Mouse (Mus musculus) MEL (cell line): ENCODE measurements around the gene Riok2. TPM values are rescaled to one million over a fixed set of nuclear protein-coding genes. Genes with fewer than 3 reads are reported as not detected.

Experiments
- DNase-seq: peaks from one replicate; pipeline ENCODE4 v3.0.0; 2011; ENCODE audit warnings: low read depth, low spot score
- H3K27ac ChIP-seq: 2 replicates; pipeline ENCODE4 v1.5.1; 2012; ENCODE audit warnings: low read depth, mild to moderate bottlenecking, control low read depth, low read length, moderate library complexity; ENCODE audit not compliant: control insufficient read depth
- H3K27me3 ChIP-seq, 2 experiments: fragments of 150-350 bp in 1 of 2; sonication (generic) in 1 of 2; 2 replicates each; pipeline ENCODE4 v1.6.1; 2012; ENCODE audit warnings: low read length in 2 of 2, mild to moderate bottlenecking in 2 of 2, improper control_type of control experiment in 1 of 2, moderate library complexity in 1 of 2; ENCODE audit not compliant: insufficient read depth in 2 of 2, control insufficient read depth in 1 of 2
- H3K36me3 ChIP-seq, 2 experiments: 2 replicates each; pipeline ENCODE4 v1.6.1; 2012 to 2014; ENCODE audit warnings: low read length in 2 of 2, improper control_type of control experiment in 1 of 2, inconsistent platforms in 1 of 2, mild to moderate bottlenecking in 1 of 2; ENCODE audit not compliant: insufficient read depth in 2 of 2, control insufficient read depth in 1 of 2
- H3K4me1 ChIP-seq, 2 experiments: fragments of 150-350 bp in 1 of 2; sonication (generic) in 1 of 2; 2 replicates each; pipeline ENCODE4 v1.6.1; 2012; ENCODE audit warnings: low read length in 2 of 2, improper control_type of control experiment in 1 of 2, mild to moderate bottlenecking in 1 of 2; ENCODE audit not compliant: insufficient read depth in 2 of 2, control insufficient read depth in 1 of 2
- H3K4me3 ChIP-seq, 2 experiments: fragments of 150-350 bp in 1 of 2; sonication (generic) in 1 of 2; 2 replicates each; pipeline ENCODE4 v1.5.1; 2012; ENCODE audit warnings: low read depth in 2 of 2, low read length in 2 of 2, mild to moderate bottlenecking in 2 of 2, moderate library complexity in 2 of 2, control low read depth in 1 of 2, improper control_type of control experiment in 1 of 2; ENCODE audit not compliant: control insufficient read depth in 1 of 2, insufficient read depth in 1 of 2
- H3K79me2 ChIP-seq: 2 replicates; pipeline ENCODE4 v1.6.1; 2012; ENCODE audit warnings: mild to moderate bottlenecking, low read length, moderate library complexity; ENCODE audit not compliant: control insufficient read depth, poor library complexity, insufficient read depth
- H3K9ac ChIP-seq: 2 replicates; pipeline ENCODE4 v1.6.1; 2012; ENCODE audit warnings: low read depth, mild to moderate bottlenecking, control low read depth, low read length, moderate library complexity; ENCODE audit not compliant: control insufficient read depth, poor library complexity, severe bottlenecking
- H3K9me3 ChIP-seq: fragments of 150-350 bp; sonication (generic); replicated peaks from 2 replicates; pipeline ENCODE4 v1.6.1; 2012; ENCODE audit warnings: mild to moderate bottlenecking, low read length, improper control_type of control experiment, moderate library complexity; ENCODE audit not compliant: insufficient read depth
- BHLHE40 ChIP-seq: IDR thresholded peaks from 2 replicates; pipeline ENCODE4 v1.6.1; 2012; ENCODE audit warnings: low read depth, mild to moderate bottlenecking, inconsistent platforms, low read length, improper control_type of control experiment, borderline replicate concordance
- CHD1 ChIP-seq: IDR thresholded peaks from 2 replicates; pipeline ENCODE4 v1.6.1; 2012; ENCODE audit warnings: low read depth, mild to moderate bottlenecking, inconsistent platforms, low read length, improper control_type of control experiment
- CHD2 ChIP-seq: IDR thresholded peaks from 2 replicates; pipeline ENCODE4 v1.6.1; 2011; ENCODE audit warnings: low read length, improper control_type of control experiment
- CTCF ChIP-seq, 3 experiments: IDR thresholded peaks in 2 of 3; conservative IDR thresholded peaks in 1 of 3; 2 replicates each; pipeline ENCODE4 v1.5.1; 2011 to 2012; ENCODE audit warnings: low read length in 3 of 3, low read depth in 2 of 3, mild to moderate bottlenecking in 2 of 3, improper control_type of control experiment in 1 of 3, inconsistent platforms in 1 of 3, mixed read lengths in 1 of 3, moderate library complexity in 1 of 3; ENCODE audit not compliant: control insufficient read depth in 1 of 3, insufficient read depth in 1 of 3, poor library complexity in 1 of 3, severe bottlenecking in 1 of 3
- E2F4 ChIP-seq: IDR thresholded peaks from 2 replicates; pipeline ENCODE4 v1.6.1; 2011; ENCODE audit warnings: low read depth, low read length, improper control_type of control experiment, borderline replicate concordance
- ELF1 ChIP-seq: IDR thresholded peaks from 2 replicates; pipeline ENCODE4 v1.6.1; 2014; ENCODE audit warnings: low read depth, mild to moderate bottlenecking, inconsistent platforms, low read length, improper control_type of control experiment, moderate library complexity
- EP300 ChIP-seq, 2 experiments: IDR thresholded peaks; 2 replicates each; pipeline ENCODE4 v1.6.1; 2011; ENCODE audit warnings: improper control_type of control experiment in 2 of 2, low read length in 2 of 2, low read depth in 1 of 2, mild to moderate bottlenecking in 1 of 2
- ETS1 ChIP-seq: IDR thresholded peaks from 2 replicates; pipeline ENCODE4 v1.6.1; 2012; ENCODE audit warnings: low read depth, mild to moderate bottlenecking, inconsistent platforms, low read length, improper control_type of control experiment, moderate library complexity
- GABPA ChIP-seq: IDR thresholded peaks from 2 replicates; pipeline ENCODE4 v1.6.1; 2012; ENCODE audit warnings: low read depth, mild to moderate bottlenecking, inconsistent platforms, low read length, improper control_type of control experiment, moderate library complexity
- GATA1 ChIP-seq: IDR thresholded peaks from 2 replicates; pipeline ENCODE4 v1.6.1; 2011; ENCODE audit warnings: low read depth, low read length, improper control_type of control experiment
- HCFC1 ChIP-seq: IDR thresholded peaks from 2 replicates; pipeline ENCODE4 v1.6.1; 2012; ENCODE audit warnings: low read depth, mild to moderate bottlenecking, inconsistent platforms, low read length, improper control_type of control experiment, moderate library complexity
- JUND ChIP-seq: IDR thresholded peaks from 2 replicates; pipeline ENCODE4 v1.6.1; 2011; ENCODE audit warnings: low read depth, mild to moderate bottlenecking, improper control_type of control experiment, low read length
- KAT2A ChIP-seq: conservative IDR thresholded peaks from 2 replicates; pipeline ENCODE4 v1.6.1; 2012; ENCODE audit warnings: low read depth, low read length, improper control_type of control experiment, inconsistent platforms
- MAFK ChIP-seq: IDR thresholded peaks from 2 replicates; pipeline ENCODE4 v1.6.1; 2011; ENCODE audit warnings: low read depth, mild to moderate bottlenecking, low read length, improper control_type of control experiment, borderline replicate concordance
- MAX ChIP-seq: IDR thresholded peaks from 2 replicates; pipeline ENCODE4 v1.6.1; 2011; ENCODE audit warnings: low read length, improper control_type of control experiment
- MAZ ChIP-seq: IDR thresholded peaks from 2 replicates; pipeline ENCODE4 v1.6.1; 2012; ENCODE audit warnings: low read depth, mild to moderate bottlenecking, inconsistent platforms, low read length, improper control_type of control experiment
- MEF2A ChIP-seq: IDR thresholded peaks from 2 replicates; pipeline ENCODE4 v1.6.1; 2014; ENCODE audit warnings: low read depth, mild to moderate bottlenecking, inconsistent platforms, low read length, improper control_type of control experiment; ENCODE audit not compliant: poor library complexity, insufficient replicate concordance, severe bottlenecking; ENCODE audit errors: extremely low read depth
- MXI1 ChIP-seq: IDR thresholded peaks from 2 replicates; pipeline ENCODE4 v1.6.1; 2011; ENCODE audit warnings: mild to moderate bottlenecking, low read depth, low read length, improper control_type of control experiment
- MYB ChIP-seq: IDR thresholded peaks from 2 replicates; pipeline ENCODE4 v1.6.1; 2011; ENCODE audit warnings: mild to moderate bottlenecking, low read depth, low read length, improper control_type of control experiment
- MYC ChIP-seq: IDR thresholded peaks from 2 replicates; pipeline ENCODE4 v1.6.1; 2011; ENCODE audit warnings: low read depth, mild to moderate bottlenecking, low read length, improper control_type of control experiment, moderate library complexity
- NELFE ChIP-seq: IDR thresholded peaks from 2 replicates; pipeline ENCODE4 v1.6.1; 2011; ENCODE audit warnings: low read depth, low read length, improper control_type of control experiment
- NRF1 ChIP-seq: IDR thresholded peaks from 2 replicates; pipeline ENCODE4 v1.6.1; 2014; ENCODE audit warnings: low read depth, mild to moderate bottlenecking, inconsistent platforms, low read length, improper control_type of control experiment, moderate library complexity; ENCODE audit not compliant: poor library complexity, insufficient read depth, severe bottlenecking
- POLR2AphosphoS5 ChIP-seq: IDR thresholded peaks from 2 replicates; pipeline ENCODE4 v1.6.1; 2012; ENCODE audit warnings: low read depth, borderline replicate concordance, mild to moderate bottlenecking, inconsistent platforms, low read length, moderate library complexity, mixed read lengths
- RAD21 ChIP-seq: IDR thresholded peaks from 2 replicates; pipeline ENCODE4 v1.6.1; 2011; ENCODE audit warnings: mild to moderate bottlenecking, low read depth, low read length, improper control_type of control experiment
- RCOR1 ChIP-seq: IDR thresholded peaks from 2 replicates; pipeline ENCODE4 v1.6.1; 2012; ENCODE audit warnings: low read depth, mild to moderate bottlenecking, inconsistent platforms, low read length, improper control_type of control experiment
- SIN3A ChIP-seq: IDR thresholded peaks from 2 replicates; pipeline ENCODE4 v1.6.1; 2012; ENCODE audit warnings: low read length, improper control_type of control experiment, inconsistent platforms
- SMC3 ChIP-seq: IDR thresholded peaks from 2 replicates; pipeline ENCODE4 v1.6.1; 2011; ENCODE audit warnings: low read depth, low read length, improper control_type of control experiment
- TAL1 ChIP-seq: IDR thresholded peaks from 2 replicates; pipeline ENCODE4 v1.6.1; 2012; ENCODE audit warnings: mild to moderate bottlenecking, inconsistent platforms, low read length, moderate library complexity, mixed read lengths
- TCF12 ChIP-seq: IDR thresholded peaks from 2 replicates; pipeline ENCODE4 v1.6.1; 2014; ENCODE audit warnings: low read depth, mild to moderate bottlenecking, inconsistent platforms, low read length, improper control_type of control experiment, moderate library complexity
- UBTF ChIP-seq: IDR thresholded peaks from 2 replicates; pipeline ENCODE4 v1.6.1; 2012; ENCODE audit warnings: low read depth, mild to moderate bottlenecking, inconsistent platforms, low read length, improper control_type of control experiment, moderate library complexity, borderline replicate concordance; ENCODE audit not compliant: insufficient read depth
- USF1 ChIP-seq: IDR thresholded peaks from 2 replicates; pipeline ENCODE4 v1.6.1; 2014; ENCODE audit warnings: low read depth, mild to moderate bottlenecking, inconsistent platforms, low read length, improper control_type of control experiment, moderate library complexity
- USF2 ChIP-seq, 2 experiments: IDR thresholded peaks; 2 replicates each; pipeline ENCODE4 v1.6.1; 2011 to 2012; ENCODE audit warnings: improper control_type of control experiment in 2 of 2, low read length in 2 of 2, borderline replicate concordance in 1 of 2, inconsistent platforms in 1 of 2, low read depth in 1 of 2, mild to moderate bottlenecking in 1 of 2; ENCODE audit not compliant: insufficient read depth in 1 of 2
- ZC3H11A ChIP-seq: IDR thresholded peaks from 2 replicates; pipeline ENCODE4 v1.6.1; 2012; ENCODE audit warnings: low read depth, mild to moderate bottlenecking, inconsistent platforms, low read length, improper control_type of control experiment
- ZKSCAN1 ChIP-seq: IDR thresholded peaks from 2 replicates; pipeline ENCODE4 v1.6.1; 2012; ENCODE audit warnings: low read depth, mild to moderate bottlenecking, inconsistent platforms, low read length, improper control_type of control experiment, moderate library complexity
- ZMIZ1 ChIP-seq: IDR thresholded peaks from 2 replicates; pipeline ENCODE4 v1.6.1; 2012; ENCODE audit warnings: low read depth, mild to moderate bottlenecking, inconsistent platforms, low read length, improper control_type of control experiment, moderate library complexity
- ZNF384 ChIP-seq: IDR thresholded peaks from 2 replicates; pipeline ENCODE4 v1.6.1; 2012; ENCODE audit warnings: low read depth, mild to moderate bottlenecking, inconsistent platforms, low read length, improper control_type of control experiment
- polyA plus RNA-seq, 2 experiments: library from polyadenylated mRNA; stranded (reverse) in 1 of 2; unstranded in 1 of 2; fragments of >175 nt in 1 of 2; fragments of >200 nt in 1 of 2; gene quantifications; 2 replicates each; pipeline versions ENCODE4 v1.2.1 to v1.2.4; 2012; ENCODE audit warnings: low replicate concordance in 2 of 2, low read depth in 1 of 2; ENCODE audit not compliant: insufficient read length in 2 of 2, insufficient read depth in 1 of 2, missing spikeins in 1 of 2
- total RNA-seq: library from RNA; depleted of rRNA; stranded (reverse); fragments of 300-350 nt; gene quantifications from 2 replicates; pipeline ENCODE4 v1.2.3, GENCODE M21; 2012

Riok2 gene
- total and polyA plus RNA-seq, 3 experiments = 43.3 to 47.3 TPM; not detected in 1

DNA sequence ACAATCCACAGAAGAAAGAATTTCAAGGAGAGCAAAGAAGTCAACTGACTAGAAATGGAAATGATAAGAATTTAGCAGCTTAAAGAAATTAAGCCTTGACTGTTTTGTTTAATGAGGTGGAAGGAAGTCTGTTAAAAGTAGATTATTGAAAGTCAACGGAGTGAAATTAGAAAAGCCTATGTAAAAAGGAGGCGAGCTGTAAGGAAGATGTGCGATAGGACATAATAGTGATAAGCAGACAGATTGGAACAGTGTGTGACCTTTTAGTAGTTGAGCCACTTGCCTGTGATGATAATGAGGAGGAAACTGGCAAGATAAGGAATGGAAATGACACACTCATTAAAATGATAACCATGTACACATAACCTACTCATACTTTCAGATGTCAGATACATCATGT, 10.4 kb downstream of the Riok2 start:
- H3K36me3 ChIP-seq = peaks cover 32 to 33% of the 10 kb centered on the region in 2 experiments
- TF ChIP-seq ELF1 (no peak), MXI1 (peak; percentile 55; the same call in 1 of the 2 replicates), ZMIZ1 (0 out of 2 replicates have a peak, but pooled peaks have one; percentile 31), SIN3A (peak; percentile 68), TCF12 (peak; percentile 96), E2F4 (no peak), MAX (peak; percentile 40; the same call in 1 of the 2 replicates), SMC3 (no peak), JUND (0 out of 2 replicates have a peak, but pooled peaks have one; percentile 8), MAFK (0 out of 2 replicates have a peak, but pooled peaks have one; percentile 14), MYC (0 out of 2 replicates have a peak, but pooled peaks have one; percentile 48), MYB (peak; percentile 87), USF2 (IDR thresholded peaks at IDR 0.05; ENCODE audit: borderline replicate concordance in 1 of 2, insufficient read depth in 1 of 2, low read depth in 1 of 2, low read length in 2 of 2) (no peak), NRF1 (no peak), MAZ (0 out of 2 replicates have a peak, but pooled peaks have one; percentile 34), POLR2AphosphoS5 (no peak), KAT2A (no peak; the same call in 1 of the 2 replicates), GATA1 (peak; percentile 97), USF1 (no peak), HCFC1 (0 out of 2 replicates have a peak, but pooled peaks have one; percentile 52), TAL1 (peak; percentile 64), ZC3H11A (0 out of 2 replicates have a peak, but pooled peaks have one; percentile 7), EP300 (IDR thresholded peaks at IDR 0.05; ENCODE audit: low read depth in 1 of 2, low read length in 2 of 2) (peak; percentile 94 to 95), UBTF (no peak), ETS1 (peak; percentile 88), CHD1 (no peak), CTCF (IDR thresholded peaks at IDR 0.05 in 2 of 3, conservative IDR thresholded peaks at IDR 0.05 in 1 of 3; ENCODE audit: control insufficient read depth in 1 of 3, insufficient read depth in 1 of 3, low read depth in 2 of 3, low read length in 3 of 3, poor library complexity in 1 of 3, severe bottlenecking in 1 of 3) (no peak), BHLHE40 (0 out of 2 replicates have a peak, but pooled peaks have one; percentile 47), RAD21 (no peak), CHD2 (no peak; the same call in 1 of the 2 replicates), MEF2A (0 out of 2 replicates have a peak, but pooled peaks have one; percentile 10), ZNF384 (no peak), RCOR1 (peak; percentile 74), NELFE (no peak), ZKSCAN1 (no peak), GABPA (no peak)

More for the DNA sequence above, 10.4 kb downstream of the Riok2 start:
- Histone ChIP-seq H3K4me1 (peaks cover 6 to 9% of the 10 kb centered on the region in 2 experiments), H3K27ac (peak overlapping the region; percentile 87), H3K9me3 (no peaks in the 10 kb centered on the region), H3K79me2 (0 out of 2 replicates have a peak, but pooled peaks cover 1% of the 10 kb centered on the region), H3K27me3 (no peaks in the 10 kb centered on the region), H3K9ac (no peak overlapping the region), H3K4me3 (no peak overlapping the region)
- peak; percentile 75 for DNase-seq
